Mouse (Mus musculus) spleen, embryonic (tissue): ENCODE data around the gene Trp53tg5.

Source experiments
- CTCF ChIA-PET: fragments of 350-600 bp; sonication (Branson Sonifier 250); formaldehyde crosslinking; loops from one replicate; lab custom pipeline; 2022; lab: Charles Lee

Gene Trp53tg5

DNA sequence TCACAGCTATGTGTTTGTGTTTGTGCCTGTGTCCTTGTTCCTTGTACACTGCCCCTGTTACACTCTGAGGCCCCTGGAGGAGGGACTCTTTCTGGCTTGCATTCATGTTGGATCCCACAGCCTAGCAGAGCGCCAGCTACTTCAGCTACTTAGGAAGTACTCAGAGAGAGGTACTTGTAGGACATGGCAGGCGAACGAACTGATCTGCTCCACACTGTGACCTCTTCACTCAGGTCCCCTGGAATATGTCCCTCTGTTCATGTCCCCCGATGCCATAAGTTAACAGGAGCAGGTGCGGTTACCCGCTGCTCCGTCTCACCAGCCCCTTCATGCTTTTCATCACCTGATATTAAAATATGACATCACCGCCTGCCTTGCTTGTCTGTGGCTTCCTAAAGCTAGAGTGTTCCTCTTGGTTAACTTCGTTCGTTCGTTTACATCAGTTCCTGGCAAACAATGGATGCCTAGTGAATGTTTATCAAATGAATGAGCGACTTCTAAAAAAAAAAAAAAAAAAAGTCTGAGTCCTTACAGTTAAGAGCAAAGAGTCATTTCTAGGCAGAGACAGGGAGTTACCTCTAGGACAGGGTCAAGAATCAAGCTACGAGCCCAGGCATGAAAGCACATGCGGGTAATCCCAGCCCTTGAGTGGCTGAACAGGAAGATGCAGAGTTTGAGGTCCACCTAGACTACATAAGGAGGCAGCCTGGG is 20.3 kb downstream of the Trp53tg5 start:
- CTCF ChIA-PET = interaction anchor here (0.7 kb wide), 1 partner anchor 685 kb away, joined by 4 read pairs; no protein-coding TSS in a partner anchor

DNA sequence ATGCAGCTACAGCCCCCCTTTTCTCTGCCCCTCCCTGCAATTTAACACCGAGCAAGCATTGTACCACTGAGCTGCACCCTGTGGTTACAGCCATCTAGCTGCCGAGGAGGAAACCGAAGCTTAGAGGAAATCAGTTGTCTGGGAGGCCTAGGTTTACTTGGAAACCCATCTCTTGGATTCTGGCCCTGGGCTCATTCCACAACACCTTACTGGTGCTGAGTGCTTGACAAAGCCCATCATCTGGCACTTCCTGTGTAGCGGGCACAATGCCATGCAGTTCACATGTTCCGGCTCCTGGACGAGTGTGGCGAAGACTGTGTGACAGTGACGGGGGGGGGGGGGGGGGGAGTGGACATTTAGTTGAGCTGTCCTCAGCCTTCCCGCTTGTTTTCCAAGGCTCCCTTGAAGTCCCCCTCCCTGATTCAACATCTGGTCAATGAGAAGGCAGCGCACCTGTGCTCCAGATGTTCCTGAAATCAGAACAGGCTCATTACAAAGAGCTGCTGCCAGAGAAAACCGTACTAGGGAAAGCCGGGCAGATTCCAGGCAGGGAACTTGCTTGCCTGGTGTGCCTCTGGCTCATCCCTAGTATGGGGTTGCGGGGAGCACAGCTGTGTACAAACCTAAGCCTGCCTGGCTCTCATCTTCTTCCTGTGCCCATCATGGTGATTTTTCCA is 21.4 kb downstream of the Trp53tg5 start:
- CTCF ChIA-PET = interaction anchor here (0.6 to 1.5 kb wide), 2 partner anchors 26 to 66 kb away, joined by 3 to 4 read pairs; no protein-coding TSS in a partner anchor

DNA sequence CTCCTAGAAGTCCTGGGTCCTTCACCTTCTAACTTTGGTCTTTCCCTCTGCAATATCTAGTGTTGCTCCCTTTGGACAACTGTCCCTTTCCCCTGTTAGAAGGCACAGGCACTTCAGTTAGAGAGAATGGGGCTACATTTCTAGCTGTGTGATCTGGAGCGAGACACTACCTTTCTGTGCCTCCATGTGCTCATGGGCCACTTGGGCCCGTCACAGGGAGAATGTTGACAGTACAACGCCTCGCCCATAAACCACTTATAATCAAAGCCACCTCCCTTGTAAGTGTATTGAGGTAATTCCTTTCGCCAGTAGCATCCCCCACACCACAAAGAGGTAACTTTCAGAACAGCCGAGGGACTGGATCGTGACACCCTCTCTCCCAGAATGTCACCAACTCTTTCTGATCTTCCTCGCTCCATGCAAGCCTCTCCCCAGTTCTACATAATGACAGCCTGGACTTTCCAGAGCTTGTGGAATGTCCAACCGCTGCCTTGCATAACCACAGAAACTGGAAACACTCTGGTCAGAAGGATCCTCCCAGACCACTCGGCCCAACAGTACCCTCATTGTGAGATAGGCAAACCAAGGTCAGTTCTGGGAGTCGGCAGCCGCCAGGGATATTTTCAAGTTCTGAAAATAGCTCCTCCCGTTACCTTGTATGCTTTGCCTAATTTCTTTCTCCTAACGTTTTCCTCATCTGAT is 24.0 kb downstream of the Trp53tg5 start:
- CTCF ChIA-PET = interaction anchor here (0.6 kb wide), 1 partner anchor 96 kb away, joined by 9 read pairs; no protein-coding TSS in a partner anchor

DNA sequence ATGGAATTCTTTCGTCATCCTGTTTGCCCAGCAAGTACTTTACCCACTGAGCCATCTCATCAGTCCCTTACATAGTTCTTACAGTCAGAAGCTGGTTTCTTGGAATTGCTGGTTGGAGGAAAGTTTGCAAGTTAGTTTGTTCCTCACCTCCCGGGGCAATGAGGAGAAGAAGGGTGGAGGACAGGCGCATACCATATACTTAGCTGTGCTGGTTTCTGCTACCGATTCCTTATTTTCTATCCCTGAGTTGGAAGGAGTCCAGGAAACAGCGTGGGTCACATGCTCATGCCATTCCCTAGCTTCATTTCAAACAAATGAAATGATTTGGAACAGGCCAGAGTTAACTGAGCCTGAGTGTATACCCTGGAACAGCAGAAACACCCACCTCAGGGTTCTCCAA is 24.6 kb downstream of the Trp53tg5 start:
- CTCF ChIA-PET = interaction anchor here (0.6 kb wide), 1 partner anchor 97 kb away, joined by 9 read pairs; no protein-coding TSS in a partner anchor

DNA sequence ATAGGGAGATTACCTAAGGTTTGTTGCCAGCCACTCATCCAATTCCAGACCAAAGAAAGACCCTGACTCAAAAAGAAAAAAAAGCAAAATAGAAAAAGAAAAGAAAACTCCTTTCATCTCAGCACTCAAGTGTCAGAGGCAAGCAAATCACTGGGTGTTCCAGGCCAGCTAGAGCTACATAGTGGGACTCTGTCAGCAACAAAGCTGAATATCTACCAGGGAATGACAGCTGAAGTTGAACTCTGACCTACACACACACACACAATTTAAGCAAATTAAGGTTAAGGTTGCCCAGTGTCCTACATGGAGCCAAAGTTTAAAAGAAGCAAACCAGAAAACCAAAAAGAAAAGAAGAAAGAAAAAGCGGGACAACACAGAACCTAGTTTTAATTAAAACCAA is 25.4 kb downstream of the Trp53tg5 start:
- CTCF ChIA-PET = interaction anchor here (0.6 to 0.7 kb wide), 2 partner anchors 8 to 76 kb away, joined by 3 to 6 read pairs; no protein-coding TSS in a partner anchor

DNA sequence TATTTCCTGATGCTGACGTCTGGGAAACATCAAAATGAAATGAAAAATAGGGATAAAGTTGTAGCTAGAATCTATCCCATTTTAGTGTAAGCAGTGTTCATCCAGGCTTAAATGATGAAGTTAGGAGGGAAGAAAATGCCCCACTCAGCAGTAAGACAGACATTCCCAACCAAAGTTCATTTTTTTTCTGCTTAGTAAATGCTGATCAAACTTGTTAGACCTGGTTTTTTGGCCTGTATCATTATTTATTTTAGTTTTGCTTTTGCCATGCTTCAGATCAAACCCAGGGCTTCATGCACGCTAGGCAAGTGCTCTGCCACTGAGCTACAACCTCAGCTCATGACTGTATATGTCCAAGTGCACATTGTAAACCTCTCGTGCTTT is 27.4 kb downstream of the Trp53tg5 start:
- CTCF ChIA-PET = interaction anchor here (0.7 kb wide), 1 partner anchor 30 kb away, joined by 3 read pairs; no protein-coding TSS in a partner anchor

DNA sequence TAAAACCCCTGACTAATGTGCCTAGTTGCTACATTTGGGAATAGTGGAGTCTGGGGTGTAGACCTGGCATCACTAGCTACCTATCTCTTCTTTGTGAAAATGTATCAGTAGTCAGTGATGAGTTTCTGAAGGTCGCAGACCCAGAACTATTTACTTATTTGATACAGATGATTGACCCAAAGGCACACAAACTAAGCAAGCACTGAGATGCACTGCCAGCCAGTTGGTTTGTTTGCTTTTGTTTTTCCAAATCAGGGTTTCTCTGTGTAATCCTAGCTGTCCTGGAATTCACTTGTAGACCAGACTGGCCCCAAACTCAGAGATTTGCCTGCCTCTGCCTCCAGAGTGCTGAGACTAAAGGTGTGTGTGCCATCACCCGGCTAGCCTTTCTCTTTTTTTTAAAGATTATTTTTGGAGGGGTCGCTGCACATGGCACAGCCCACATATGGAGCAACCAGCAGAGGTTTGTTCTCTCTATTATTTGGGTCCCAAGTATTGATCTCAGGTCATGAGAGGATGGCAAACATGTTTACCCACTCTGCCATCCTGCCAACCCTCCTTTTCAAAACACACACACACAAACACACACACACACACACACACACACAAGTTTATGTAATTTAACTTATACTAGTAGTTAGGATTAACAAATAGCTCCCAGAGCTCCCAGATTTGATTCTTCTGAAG is 28.0 kb downstream of the Trp53tg5 start:
- CTCF ChIA-PET = no interaction called here

DNA sequence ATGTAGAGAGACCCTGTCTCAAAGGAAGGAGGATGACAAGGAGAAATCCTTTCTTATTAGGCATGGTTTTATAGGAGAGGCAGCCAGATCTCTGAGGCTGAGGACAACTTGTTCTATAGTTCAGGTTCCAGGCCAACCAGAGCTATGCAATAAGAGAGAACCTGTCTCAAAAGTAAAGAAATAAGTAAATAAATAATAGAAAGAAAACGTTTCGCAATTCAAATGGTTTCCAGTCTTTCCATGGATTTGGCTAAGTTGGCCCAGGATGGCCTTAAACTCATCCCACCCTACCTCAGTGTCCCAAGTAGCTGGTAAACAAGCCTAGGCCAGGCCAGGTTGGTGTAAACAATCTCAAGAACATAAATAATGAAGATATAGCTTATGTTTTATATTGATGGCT is 28.8 kb downstream of the Trp53tg5 start:
- CTCF ChIA-PET = no interaction called here

DNA sequence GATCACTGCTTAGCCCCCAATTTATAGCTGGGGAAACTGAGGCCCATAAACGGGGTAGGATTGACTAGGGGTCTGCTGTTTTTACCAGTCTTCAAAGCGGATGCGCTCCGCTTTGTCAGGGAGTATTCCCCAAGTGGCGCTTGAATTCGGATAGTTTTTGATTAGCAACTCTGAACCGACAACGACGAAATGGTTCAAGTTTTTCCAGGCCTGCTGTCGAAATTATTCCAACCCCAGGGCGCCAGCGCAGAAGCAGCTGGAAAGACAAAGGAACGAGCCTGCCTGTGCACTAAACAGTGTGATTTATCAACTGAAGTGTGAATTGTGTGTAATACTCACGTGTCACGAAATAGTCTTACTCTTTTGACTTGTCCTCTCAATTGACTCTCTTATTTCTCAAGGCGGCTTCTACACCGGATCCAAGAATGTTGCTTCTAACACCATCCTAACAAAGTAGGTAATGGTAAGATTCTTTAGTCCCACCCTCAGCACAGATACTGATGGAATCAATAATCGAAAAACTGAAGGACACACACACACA is 30.0 kb downstream of the Trp53tg5 start, which contains the start of gene Sdc4:
TSS of gene Sdc4 (minus strand) at position 428 of the 541 bp plus-strand sequence.
- CTCF ChIA-PET = interaction anchor here (0.6 to 1.0 kb wide), 2 partner anchors 19 to 350 kb away, joined by 4 to 8 read pairs; no protein-coding TSS in a partner anchor

DNA sequence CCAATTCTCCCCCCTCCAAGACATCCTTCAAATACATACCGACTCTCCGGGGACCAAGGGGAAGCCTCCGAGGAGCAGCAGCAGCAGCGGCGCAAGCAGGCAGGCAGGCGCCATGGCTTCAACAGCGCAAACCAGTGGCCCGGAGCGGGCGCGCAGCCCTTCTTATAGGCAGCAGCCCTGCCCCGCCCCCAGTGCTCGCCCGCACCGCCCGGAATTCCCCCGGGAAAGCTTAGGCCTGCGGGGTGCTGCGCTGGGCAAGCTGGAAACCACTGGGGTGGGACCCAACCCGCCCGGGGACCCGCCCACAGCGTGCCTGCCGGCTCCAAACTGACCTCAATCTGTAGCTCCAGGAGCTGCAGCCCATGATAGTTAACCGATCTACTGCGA is 30.5 kb downstream of the Trp53tg5 start:
- CTCF ChIA-PET = interaction anchor here (0.6 to 1.0 kb wide), 4 partner anchors 18 to 351 kb away, joined by 3 to 10 read pairs (median 6); no protein-coding TSS in a partner anchor

DNA sequence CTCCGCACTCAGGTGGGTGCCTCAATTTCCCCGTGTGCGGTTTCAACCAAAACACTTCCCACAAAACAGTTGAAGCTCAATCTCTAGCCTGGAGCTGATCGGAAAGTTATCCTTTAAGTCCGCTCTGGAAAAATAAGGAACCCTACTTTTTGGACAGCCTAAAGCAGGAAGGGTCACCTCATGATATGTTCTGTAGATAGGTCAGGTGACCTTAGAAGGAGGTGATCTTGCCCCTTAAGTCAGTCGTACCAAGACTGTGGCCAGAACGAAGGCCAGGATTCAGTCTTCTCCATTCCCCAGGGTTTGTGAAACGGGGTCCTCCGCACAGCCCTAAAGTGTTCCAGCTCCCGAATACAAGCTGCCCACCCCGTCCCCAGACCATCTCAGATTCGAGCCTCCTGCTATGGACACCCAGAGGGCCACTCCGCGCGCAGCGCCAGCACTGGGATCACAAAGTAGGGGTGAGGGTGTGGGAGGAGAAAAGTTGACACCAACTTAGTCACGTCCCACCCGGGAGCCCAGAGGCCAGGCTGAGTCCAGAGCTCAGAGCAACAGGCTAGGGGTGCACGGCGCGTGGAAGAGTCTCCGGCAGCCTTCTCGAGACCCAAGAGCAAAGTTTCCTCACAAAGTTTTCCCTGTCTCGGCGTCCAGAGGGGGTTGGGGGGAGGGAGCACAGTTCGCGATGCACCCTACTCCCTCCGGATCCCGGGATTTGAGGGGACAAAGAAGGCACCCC is 31.0 kb downstream of the Trp53tg5 start:
- CTCF ChIA-PET = interaction anchor here (0.6 kb wide), 2 partner anchors 19 to 284 kb away, joined by 3 to 10 read pairs; no protein-coding TSS in a partner anchor

DNA sequence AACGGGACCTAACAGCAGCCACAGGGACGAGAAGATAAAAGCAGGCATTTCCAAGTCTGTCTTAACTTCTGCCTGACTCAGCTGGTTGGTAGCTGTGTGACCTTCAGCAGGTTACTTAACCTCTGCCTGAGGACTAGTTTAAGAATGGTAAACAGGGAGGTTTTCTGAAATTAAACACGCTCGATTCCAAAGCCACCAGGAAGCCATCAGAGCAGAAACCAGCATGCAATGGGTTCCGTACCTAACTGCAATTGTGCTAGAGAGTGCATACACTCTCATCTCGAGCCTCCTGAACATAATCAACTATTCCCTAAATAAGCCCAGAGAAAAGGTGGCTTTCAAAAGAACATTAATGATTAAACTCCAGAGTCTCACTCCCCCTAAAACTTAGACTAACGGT is 31.8 kb downstream of the Trp53tg5 start:
- CTCF ChIA-PET = no interaction called here

DNA sequence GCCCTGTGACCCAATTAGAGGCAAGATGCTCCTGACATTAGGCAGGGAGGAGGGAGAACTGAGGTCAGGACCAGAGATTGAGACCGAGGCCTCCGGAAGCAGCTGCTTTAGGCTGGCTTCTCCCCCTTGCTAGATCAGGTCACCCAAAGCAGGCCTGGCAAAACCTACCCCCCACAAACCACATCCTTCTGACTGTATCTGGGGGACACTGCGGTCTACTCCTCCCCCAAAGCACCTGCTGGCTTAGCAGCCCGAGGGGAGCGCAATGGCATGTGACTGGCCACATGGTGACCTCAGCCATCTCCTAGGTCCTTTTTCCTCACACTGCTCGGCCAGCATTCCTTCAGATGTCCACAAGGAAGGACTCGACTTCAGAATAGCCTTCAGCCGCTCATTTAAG is 32.4 kb downstream of the Trp53tg5 start:
- CTCF ChIA-PET = no interaction called here

DNA sequence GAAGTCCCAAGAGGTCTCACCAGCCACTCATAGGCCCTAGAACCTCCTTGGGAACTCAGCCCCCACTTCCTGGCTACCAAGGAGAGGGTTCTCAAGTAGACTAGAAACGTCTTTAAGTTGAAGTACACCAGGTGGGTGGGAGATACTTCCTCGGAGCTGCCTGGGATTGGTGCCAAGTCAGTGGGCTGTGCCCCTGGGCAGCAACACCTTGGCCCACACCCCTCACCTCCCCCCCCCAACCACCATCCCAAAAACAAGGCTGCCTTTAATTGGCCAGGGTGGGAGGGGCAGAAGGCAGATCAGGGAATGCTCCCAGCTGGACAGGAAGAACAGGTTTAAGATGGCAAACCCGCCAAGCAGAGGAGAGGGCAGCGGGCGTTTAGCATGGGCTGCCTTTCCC is 33.2 kb downstream of the Trp53tg5 start:
- CTCF ChIA-PET = interaction anchor here (0.6 kb wide), 2 partner anchors 8 to 57 kb away, joined by 6 to 7 read pairs; partner anchors contain the start of gene Pigt

DNA sequence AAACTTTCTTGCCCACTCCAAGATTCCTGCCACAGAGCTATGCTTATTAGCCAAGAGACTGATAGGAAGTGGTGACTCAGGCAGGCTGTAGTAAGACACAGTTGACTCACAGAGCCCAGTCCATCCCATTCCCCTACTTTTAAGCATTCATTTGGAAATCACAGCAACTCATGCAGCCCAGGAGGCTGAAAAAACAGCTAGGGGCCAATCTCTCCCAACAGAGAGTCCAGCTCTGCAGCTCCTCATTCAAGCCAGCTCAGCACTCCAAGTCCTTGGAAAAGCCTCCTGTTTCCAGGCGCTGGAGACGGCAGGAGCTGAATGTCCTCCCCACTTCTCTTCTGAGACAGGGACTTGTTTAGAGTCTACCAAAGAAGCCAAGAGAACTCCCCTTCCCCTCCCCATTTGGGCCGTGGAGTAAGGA is 34.5 kb downstream of the Trp53tg5 start:
- CTCF ChIA-PET = interaction anchor here (0.9 kb wide), 1 partner anchor 15 kb away, joined by 3 read pairs; no protein-coding TSS in a partner anchor

DNA sequence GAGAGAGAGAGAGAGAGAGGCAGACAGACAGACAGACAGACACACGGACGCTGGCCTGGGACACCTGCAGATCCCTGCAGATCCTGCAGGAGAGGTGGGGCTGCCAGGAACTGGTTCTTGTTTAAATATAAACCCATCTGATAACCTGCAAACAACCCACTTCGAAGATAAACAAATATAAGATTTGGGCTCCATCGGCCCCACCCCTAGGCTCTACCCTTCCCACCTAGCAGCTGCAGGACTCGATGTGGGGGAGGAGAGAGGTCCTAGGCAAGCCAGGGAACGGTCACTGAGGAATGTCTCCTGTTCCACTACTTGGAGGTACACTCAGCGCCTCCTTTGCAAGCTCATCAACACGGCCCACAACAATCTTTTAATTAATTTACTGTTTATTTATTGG is 35.3 kb downstream of the Trp53tg5 start:
- CTCF ChIA-PET = interaction anchor here (0.5 to 0.8 kb wide), 2 partner anchors 14 to 83 kb away, joined by 3 read pairs; no protein-coding TSS in a partner anchor

DNA sequence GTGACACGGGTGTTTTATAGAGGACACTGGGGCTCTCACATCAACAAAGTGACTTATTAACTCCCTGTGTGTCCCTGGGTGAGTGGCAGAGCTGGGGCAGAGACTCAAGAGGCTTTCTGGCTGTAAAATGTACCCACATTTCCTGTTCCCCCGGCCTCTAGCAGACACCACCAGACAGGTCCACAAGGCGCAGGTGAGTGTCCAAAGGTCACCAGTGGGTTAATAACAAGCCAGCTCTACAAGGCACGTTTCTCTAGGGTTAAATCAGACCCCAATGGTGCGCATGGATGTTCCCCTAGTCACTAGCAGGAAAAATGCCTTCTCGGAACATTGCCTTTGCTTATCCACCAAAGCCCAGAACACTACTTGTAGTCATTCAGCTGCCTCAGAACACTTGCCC is 35.8 kb downstream of the Trp53tg5 start:
- CTCF ChIA-PET = interaction anchor here (0.8 kb wide), 1 partner anchor 14 kb away, joined by 3 read pairs; no protein-coding TSS in a partner anchor

DNA sequence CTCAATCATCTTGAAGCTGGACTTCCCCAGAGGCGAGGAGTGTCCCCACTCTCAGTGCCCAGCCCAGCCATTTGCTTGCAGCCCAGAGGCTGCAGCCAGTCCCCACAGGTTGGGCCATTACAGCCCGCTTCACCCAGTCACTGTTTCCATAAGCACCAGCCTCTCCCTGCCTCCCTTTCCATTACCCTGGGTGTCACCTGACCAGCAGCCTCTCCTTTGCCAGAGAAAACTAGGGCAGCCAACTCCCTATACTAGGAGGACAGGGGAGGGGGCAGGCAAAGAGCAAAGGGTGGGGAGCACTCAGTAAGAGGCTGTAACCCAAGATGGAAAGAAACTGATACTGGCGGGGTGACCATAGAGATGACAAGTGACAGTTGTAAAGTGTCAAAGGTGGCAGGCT is 36.6 kb downstream of the Trp53tg5 start:
- CTCF ChIA-PET = no interaction called here

DNA sequence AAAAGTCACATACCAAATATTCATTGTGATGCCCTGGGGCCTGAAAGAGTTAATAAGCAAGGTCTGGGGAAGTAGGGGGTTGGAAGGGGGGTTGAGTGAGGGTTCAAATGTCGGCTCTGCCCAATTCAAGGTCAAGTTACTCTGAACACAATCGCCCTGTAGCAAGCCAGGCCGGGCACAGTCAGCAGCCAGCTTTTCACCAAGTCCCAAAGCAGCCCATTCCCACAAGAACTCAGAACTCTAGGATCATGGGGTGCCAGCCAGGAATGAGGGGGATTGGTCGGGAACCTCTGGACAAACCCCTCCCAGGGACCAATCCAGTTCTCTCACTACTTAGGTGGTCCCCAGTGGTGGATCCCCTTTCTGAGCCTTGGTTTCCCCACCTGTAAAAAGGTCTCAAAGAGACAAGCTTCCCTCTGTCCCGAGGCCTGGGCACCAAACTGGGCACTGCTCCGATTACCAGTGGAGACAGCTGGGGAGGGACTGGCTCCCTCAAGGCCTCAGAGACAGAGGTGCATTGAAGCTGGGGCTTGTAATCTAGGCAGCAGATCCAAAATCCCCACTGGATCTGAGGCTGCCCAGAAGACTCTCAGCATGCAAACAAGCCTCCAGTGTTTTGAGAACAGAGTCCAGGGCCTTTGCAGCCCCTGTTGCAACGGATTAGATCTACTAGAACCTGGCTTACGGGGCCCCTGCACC is 37.2 kb downstream of the Trp53tg5 start:
- CTCF ChIA-PET = no interaction called here
